Mouse (Mus musculus): Measurements from ENCODE around the gene Acadsb. TPM values are rescaled to one million over a fixed set of nuclear protein-coding genes. Genes with fewer than 3 reads are reported as not detected.
A peak's percentile ranks its signal among the peaks of the same experiment; 100 is the strongest.
"Not testable (repeated sequence)": the region's sequence is repeated elsewhere in the genome, so short reads cannot be mapped to it uniquely, and the experiment has no call there.

Gene Acadsb
- 10 to 100 TPM; 79.4 to 89.0 TPM for total RNA-seq (2021)
- long read RNA-seq, experiment 1, full-length matches to known transcripts, result 20 of 22 reads
- long read RNA-seq, experiment 1, partial matches to known transcripts, result 0 of 22 reads
- long read RNA-seq, experiment 1, other reads (novel, unspliced or antisense), result 2 of 22 reads
- long read RNA-seq, experiment 2, full-length matches to known transcripts, result 32 of 36 reads
- long read RNA-seq, experiment 2, partial matches to known transcripts, result 1 of 36 reads
- long read RNA-seq, experiment 2, other reads (novel, unspliced or antisense), result 3 of 36 reads

DNA sequence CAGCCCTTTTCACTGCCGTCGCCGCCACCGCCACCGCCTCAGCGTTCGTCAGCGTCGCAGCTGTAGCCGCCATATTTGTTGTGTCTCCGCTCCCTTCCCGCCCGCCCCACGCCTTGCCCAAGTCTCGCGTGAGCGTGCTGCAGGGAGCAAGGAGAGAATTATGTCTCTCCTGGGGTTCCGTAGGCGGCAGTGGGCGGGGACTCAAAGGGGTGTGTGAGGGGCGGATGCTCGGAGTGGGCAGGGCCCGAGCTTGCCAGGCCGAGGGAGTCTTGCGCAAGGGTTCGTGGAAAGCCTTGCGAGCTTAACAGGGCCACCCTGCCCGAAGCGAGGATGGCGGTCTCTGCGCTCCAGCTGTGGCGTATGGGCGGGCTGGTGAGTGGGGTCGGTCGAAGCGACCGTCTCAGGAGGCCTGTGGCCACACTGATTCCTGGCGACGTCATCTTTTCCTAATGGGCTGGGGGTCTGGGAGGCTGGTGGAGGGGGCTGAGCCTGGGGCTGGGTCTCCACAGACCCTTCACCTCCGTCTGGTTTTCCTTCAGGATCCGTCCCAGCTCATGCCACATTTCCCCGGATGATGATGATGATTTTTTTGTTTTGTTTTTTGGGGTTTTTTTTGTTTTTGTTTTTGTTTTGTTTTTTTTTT lies at the start of gene Acadsb, which contains the start of gene Ikzf5:
Gene Acadsb (plus strand): TSS at position 186 of the 643 bp plus-strand sequence.
Gene Ikzf5 (minus strand): TSS at position 106 of the 643 bp plus-strand sequence.
- peak; percentile 99 for DNase-seq
- intact Hi-C loops (cut with DNase I; ENCODE audit: low total_unique reads), result no loop called here

DNA sequence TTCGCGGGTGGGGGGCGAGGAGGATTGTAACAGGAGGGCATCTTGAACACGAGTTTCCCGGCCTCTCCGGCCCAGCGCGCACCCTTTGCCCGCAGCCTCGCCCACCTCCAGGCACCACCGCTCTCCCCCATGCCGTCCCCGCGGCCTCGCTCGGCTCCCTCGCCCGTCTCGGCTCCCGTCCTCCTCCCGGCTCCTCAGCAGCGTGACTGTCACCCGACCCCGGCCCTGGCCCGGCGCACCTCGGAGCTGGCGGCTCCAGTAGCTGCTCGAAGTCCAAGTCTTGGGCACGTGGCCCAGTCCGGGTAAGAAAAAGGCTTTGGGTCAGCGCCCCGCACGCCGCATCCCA lies 48.2 kb upstream of the Acadsb start:
- intact Hi-C loops (cut with DNase I; ENCODE audit: low total_unique reads), result no loop called here
- DNase-seq, result no peak

DNA sequence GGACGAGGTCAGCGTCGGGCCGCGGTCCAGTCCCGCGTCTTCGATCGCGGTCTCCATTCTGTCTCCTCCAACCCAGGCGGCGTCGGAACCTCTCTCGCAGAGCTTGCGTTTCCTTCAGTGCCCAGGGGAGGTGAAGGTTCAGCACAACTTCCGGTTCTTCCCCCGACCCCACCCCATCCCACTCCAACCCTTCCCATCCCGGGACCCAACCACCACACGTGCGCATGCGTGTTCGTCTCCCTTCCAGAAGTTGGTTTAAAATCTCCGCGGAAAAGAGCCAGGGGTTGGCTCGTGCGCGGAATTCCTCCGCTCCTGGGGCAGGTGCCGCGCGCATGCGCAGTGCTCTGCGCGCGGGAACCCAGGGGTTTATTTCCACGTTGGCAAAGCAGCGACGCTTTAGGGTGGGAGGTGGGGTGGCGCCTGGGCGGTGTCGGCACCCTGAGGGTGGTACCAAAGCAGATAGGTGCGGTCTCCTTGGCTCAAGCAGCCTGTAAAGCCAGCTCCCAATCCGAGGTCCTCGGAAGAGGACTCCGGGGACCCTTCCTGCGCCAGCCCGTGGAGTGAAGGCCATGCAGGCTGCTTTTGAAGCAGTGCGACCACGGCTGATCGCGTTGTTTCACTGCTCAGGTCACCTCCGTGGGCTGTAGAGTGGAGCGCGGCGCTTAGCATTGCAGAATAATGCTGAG lies 47.6 kb upstream of the Acadsb start, which contains the start of gene 2310057M21Rik:
Gene 2310057M21Rik (minus strand): TSS at position 145 of the 686 bp plus-strand sequence.
- intact Hi-C loops (cut with DNase I; ENCODE audit: low total_unique reads), result no loop called here
- peak; percentile 96 for DNase-seq

DNA sequence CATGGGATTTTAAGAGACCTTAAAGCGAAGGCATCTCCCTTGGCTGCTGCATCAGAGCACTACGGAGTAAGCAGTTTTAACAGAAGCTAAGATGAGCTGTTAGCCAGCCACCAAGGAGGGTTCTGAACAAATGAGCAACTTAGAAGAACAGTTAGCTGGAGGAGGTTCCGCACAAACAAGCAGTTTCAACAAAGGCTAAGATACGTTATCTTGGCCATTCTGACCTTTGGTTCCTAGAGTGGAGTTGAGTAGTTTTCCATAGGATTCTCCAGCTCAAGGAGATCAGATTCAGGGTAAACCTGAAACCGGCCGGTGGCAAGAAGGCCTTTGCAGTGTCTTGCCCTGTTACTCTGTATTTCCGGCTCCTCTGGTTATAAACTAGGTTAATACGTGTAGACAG lies 46.3 kb upstream of the Acadsb start:
- DNase-seq, result no peak
- intact Hi-C loops (cut with DNase I; ENCODE audit: low total_unique reads), result no loop called here

DNA sequence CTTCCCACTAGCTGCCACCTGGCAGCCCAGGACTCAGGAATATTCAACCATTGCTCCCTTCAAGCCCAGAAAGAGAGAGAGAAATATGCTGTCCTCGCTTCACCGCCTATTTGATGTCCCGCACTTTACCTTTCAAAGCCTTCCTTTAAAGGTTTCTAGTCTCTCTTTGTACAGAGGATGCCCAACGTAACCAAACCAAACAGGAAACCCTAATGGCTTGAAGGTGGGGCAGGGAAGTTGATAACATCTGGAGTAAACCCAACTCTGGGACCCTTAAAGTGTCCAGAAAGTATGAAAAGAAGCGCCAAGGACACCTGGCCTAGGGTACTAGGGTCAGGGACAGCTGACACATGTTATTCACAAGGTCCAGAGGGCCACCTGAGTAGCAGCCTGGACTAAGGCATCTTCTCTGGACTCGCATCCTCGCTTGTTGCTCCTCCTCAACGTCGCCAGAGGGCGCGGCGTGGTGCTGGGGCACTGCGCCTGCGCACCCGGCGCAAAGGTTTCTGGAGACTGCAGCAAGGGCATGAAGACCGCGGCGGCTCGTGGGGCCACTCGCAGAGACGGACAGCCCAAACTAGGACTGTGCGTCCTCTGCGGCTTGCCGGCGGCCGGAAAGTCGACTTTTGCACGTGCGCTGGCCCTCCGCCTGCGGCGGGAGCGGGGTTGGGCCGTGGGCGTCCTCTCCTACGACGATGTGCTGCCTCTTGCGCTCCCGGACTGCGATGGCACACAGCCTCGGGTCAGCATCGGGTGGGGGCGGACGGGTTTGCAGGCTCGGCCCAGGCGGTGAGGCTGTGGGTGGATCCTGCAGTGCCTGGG lies 39.5 kb upstream of the Acadsb start, which contains the start of gene Pstk:
Gene Pstk (plus strand): TSS at position 494 of the 822 bp plus-strand sequence.
- intact Hi-C loops (cut with DNase I; ENCODE audit: low total_unique reads), result no loop called here

DNA sequence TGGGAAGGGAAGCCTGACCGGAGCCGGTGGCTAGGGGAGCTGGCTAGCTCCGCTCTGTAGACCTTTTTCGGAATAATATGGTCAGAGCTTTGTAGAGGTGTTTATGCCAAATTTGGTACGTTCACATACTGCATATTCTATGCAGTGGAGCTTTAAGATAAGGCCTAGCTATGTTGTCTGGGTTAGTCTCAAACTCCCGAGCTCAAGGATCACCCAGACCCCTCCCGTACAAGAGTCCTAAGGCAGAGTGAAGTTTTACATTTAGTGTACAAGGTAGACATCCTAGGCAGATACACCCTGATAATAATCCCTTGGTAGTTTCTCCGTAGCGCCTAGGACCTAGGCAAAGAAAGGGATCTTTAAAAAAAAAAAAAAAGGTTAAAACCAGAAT lies 38.9 kb upstream of the Acadsb start:
- no peak for DNase-seq
- intact Hi-C loops (cut with DNase I; ENCODE audit: low total_unique reads), result no loop called here

More for the DNA sequence above, 39.5 kb upstream of the Acadsb start, which contains the start of gene Pstk:
- DNase-seq, result peak; percentile 90

DNA sequence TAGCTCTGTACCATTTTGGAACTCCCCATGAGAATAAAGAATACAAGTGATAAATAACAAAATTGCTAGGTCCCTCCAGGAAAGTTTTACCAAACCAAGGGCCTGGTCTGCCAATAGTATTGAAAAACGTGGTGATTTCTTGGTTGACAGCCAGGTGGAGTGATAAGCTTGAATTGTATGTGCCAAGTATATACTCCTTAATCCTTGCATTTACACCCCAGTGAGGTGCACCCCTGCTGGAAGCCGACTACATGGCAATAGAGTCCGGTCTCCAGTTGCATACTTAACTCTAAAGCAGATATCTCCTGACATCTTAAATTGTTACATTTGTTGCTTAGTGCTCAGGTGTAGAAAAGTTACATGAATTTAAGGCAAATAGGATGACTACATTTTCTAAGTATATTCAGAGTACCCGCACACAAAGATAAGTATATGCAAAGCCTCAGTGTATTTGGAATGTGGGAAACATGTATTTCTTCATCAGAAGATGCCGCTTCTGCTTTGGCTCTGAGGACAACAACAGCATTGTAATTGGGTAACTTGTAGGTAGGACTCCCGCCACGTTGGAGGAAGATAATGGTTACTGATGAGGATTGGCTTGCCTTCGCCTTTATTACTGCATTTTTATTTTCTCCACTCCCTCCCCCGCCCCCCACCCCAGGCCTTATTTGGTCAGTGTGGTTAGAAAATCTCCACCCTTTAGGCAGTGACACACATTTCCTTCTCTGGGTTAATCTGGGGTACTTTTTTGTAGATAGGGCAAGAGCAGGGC lies 38.3 kb upstream of the Acadsb start:
- no peak for DNase-seq
- intact Hi-C loops (cut with DNase I; ENCODE audit: low total_unique reads), result no loop called here

DNA sequence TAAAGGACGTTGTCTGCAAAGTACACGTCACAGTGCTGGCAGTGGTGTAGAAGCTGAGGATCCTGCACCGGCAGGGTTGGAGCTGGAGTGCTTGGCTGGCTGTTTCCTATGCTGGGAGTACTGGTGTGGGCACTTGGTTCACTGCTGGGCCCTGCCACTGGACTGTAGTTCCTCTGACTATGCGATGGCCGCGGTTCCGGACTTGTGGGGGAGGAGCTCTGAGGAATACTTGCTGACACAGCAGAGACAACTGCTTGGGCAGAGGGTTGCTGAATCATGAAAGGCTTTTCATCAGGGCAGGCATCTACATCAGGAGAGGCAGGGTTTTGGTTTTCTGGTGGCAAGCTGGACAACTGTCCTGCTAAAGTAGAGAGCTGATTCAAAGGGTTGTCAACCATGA lies 18.6 kb upstream of the Acadsb start:
- intact Hi-C loops (cut with DNase I; ENCODE audit: low total_unique reads); DNase-seq: not testable (repeated sequence)

DNA sequence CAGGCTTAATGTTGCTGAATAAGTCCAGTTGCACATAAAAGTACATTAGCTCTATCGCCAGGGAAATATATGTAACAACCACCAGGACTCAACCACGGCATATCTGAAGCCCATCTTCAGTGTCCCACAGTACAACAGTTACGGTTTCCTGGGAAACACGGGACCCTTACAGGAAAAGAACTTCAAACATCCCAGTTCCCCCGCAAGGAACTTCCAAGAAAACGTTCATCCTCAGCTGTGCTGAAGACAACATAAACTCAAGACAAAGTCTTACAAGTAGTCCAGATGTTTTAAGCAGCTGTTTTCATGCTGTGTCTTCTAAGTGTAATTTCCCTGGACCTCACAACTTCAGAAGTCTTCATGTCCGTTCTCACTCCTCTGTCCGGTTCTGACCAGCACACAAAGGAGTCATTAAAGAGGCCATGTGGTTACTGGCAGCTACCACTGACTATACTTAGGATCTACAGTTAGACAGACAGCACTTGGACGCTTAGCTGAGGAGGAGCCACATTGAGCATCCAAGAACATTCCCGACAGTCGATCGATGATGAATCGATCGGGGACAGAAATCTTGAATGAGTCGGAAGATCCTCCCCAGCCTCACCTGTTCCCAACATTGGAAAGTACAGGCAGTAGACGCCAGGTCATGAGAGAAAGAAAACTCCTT lies 947 bp upstream of the Acadsb start:
- intact Hi-C loops (cut with DNase I; ENCODE audit: low total_unique reads), result no loop called here

DNA sequence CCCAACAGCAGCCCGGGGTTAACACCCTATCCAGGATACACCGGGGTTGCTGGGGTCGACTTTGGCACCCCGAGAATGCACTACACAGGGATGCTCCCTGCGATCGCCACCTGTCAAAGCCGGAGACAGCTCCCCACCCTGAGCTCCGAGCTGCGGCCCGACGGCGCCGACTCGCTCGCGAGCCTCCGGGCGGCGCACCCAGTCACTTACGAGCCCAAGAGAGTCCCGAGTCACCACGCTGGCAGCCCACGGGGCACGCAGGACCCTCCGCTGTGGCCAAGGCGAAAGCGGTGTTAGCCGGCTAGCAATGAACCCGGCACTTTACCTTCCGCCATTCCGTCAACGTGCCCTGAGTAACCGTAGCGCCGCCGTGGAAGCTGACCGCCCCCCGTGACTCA lies 414 bp upstream of the Acadsb start:
- no peak for DNase-seq
- intact Hi-C loops (cut with DNase I; ENCODE audit: low total_unique reads), result no loop called here

More for the DNA sequence above, 947 bp upstream of the Acadsb start:
- no peak for DNase-seq

DNA sequence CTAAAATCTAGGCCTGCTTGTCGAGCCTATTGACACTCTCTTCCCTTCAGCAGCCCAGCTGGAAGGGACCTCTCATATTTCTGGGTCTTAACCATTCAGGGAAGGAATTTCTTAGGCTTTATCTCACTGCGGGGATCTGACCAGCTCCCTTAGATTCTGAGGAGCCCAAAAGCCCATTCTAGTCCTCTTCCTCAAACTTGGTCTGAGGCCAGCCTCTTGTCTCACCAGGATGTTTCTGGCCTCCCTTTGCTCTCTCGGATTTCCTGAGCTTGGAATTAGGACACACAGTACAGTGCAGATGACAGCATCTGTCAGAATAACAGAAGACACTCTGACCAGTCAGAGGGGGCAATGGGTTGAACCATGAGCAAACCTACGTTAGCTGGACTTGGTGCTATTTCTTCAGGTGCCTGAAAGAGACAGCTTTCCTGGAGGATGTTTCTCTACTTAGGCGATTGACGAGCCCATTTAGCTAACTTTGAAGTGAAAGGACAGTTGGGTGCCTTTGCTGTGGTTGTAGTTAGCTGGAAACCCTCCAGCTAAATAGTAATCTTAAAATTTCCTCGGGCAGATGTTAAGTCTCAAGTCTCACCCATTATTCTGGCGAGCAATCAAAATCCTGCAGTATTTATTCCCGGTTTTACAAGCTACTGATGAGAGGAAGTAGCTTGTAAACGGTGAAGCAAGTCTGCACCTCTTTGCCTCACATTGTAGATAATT lies 980 bp downstream of the Acadsb start:
- peak; percentile 12 for DNase-seq
- intact Hi-C loops (cut with DNase I; ENCODE audit: low total_unique reads), result no loop called here

DNA sequence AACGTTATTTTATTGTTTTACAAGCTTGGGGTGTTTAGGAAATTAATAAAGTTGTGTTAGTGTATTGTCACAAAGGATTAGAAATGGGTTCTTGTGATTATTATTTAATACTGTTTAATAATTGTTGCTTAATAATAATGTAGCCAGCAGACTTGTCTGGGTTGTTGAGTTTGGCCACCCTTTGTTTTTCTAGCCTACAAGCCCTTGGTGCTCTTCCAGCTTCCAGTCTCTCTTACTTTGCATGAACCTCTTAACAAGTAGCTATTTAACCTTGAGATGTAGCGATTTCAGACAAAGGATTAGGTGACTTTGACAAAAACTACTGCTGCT lies 1.5 kb downstream of the Acadsb start:
- DNase-seq, result no peak
- intact Hi-C loops (cut with DNase I; ENCODE audit: low total_unique reads), result no loop called here

DNA sequence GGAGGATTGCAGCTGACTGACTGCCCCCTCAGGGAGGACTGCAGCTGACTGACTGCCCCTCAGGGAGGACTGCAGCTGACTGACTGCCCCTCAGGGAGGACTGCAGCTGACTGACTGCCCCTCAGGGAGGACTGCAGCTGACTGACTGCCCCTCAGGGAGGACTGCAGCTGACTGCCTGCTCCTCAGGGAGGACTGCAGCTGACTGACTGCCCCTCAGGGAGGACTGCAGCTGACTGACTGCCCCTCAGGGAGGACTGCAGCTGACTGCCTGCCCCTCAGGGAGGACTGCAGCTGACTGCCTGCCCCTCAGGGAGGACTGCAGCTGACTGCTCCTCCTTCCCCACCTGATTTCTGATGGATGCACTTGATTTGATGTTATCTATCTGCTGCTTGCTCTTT lies 6.3 kb downstream of the Acadsb start:
- DNase-seq; intact Hi-C loops (cut with DNase I; ENCODE audit: low total_unique reads): not testable (repeated sequence)

DNA sequence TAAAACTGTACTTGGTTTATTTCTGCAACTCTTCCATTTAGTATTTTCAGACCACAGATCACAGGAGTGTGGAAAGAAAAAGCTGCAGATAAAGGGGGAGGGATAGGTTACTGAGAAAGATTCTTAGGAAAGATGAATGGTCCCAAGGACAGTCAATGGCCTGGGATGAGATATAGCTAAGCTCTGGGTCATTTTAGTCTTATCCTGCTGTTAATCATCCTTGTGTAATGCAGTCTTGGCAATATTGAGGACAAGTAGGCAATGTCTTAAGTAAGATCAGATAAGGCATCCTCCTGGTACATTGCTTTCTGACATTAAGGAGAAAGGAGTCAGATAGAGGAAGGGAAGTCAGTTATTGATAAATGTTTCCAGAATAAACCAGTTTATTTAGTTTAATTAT lies 7.2 kb downstream of the Acadsb start:
- DNase-seq, result no peak
- intact Hi-C loops (cut with DNase I; ENCODE audit: low total_unique reads), result no loop called here

DNA sequence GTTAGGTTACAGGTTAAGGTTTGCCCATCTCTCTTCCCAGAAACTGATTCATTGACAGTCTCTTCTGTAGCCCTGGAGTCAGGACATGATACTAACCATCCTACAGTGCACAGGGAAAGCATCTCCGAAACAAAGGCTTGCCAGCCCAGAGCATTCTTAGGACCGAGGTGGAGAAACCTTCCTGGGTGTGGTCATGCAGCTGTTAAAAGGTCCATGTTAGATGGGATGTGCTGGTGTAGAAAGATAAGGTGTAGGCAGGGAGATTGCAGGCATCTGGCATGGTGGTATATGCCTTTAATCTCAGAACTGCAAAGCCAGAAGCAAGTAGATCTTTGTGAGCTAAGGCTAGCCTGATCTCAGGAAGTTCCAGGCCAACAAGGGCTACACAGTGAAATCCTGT lies 14.5 kb downstream of the Acadsb start:
- DNase-seq, result no peak
- intact Hi-C loops (cut with DNase I; ENCODE audit: low total_unique reads), result no loop called here

DNA sequence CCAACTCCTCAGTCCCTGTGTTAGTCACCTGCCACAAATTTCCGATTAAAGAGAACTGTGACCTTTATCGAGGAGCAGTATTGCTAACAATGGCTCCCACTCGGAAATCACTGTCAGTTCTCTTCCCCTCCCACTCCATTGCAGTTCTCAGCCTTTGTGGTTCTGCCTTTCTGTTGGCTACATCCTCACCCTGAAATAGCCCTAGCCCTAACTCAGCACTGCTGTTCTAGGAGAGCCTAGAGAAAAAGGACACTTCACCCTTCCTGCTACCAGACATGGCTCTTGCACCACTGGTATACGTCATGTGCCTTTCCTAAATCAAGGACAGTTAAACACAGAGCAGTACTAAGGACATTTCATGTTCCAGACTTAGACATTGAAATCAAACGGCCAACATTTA lies 16.9 kb downstream of the Acadsb start:
- intact Hi-C loops (cut with DNase I; ENCODE audit: low total_unique reads), result no loop called here
- DNase-seq, result no peak

DNA sequence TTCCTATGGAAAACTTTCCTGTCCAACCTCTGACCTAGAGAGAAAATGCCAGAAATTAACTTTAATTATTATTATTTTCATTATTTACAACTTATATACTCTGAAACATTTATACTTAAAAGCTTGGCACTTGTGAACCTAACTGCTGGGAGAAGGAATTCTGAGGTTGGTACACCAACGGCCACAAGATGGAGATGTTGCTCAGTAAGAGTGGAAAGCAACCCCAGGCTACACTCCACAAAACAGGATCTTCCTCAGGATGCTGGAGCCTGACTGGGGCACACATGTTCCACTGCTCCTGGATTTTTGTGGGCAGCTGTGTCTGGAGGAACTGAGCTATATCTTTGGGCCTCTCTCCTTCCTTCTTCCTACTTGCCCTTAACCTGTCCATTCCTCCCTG lies 21.8 kb downstream of the Acadsb start:
- no peak for DNase-seq
- intact Hi-C loops (cut with DNase I; ENCODE audit: low total_unique reads), result loop anchor here (5.0 kb wide), 1 partner anchor 450 kb away; no protein-coding TSS in a partner anchor

DNA sequence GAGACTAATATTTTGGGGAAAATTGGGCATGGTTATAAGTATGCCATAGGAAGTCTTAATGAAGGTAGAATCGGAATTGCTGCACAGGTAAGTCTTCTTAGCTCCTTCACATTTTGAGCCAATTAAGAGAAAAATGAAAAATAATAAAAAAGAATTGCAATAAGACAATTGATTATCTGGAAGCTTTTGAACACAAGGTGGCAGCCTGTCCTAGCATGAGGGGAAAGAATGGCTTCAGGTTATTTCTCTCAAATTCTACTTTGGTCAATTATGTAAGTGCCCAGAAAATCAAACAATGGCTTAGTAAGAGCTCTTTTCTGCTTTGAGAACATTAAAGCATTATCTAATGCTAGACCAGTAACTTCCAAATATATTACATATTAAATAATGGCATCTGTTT lies 23.9 kb downstream of the Acadsb start:
- intact Hi-C loops (cut with DNase I; ENCODE audit: low total_unique reads), result loop anchor here (5.0 kb wide), 1 partner anchor 448 kb away; no protein-coding TSS in a partner anchor
- no peak for DNase-seq
